Mouse (Mus musculus): Measurements from ENCODE around the gene Slco2a1. TPM values are rescaled to one million over a fixed set of nuclear protein-coding genes. Genes with fewer than 3 reads are reported as not detected.

Slco2a1 gene
- 15.2 and 18.8 TPM in 2 replicates for polyA plus RNA-seq (2015; fragmentation: Nextera tagmentation; extraction: Ambion mirVana)

DNA sequence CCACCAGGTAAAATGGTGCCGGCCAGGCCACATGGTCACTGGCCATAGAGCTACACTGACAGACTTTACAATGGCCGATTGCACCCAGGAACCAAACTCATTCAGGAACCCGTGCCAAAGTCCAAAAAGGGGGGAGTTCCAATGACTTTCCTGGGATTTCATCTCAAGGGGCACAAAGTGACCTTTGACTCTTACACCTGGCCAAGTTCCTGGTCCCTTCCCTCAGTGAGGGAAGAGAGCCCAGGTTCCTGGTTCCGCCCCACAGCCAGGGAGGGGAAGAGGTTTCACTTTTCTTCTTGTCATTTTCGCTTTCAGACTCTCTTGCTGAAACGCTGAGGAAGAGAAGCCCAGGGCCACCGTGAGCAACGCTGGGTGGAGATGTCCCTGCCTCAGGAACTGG lies at the start of gene Slco2a1:
TSS of gene Slco2a1 (plus strand) at position 251 of the 400 bp plus-strand sequence.
- Histone ChIP-seq H3K4me3 (ENCODE audit: low read length) (peak within 1 kb of the TSS; percentile 7; the same call in 1 of the 2 replicates), H3K4me2 (ENCODE audit: low read depth, low read length) (peak within 1 kb of the TSS; percentile 42), H3K9ac (ENCODE audit: low read depth, low read length) (no peak within 1 kb of the TSS), H3K4me1 (ENCODE audit: control insufficient read depth, insufficient read depth, low read length) (no peaks in the 10 kb centered on the region), H3K27me3 (replicated peaks; ENCODE audit: control insufficient read depth, insufficient read depth, low read length) (no peaks in the 10 kb centered on the region), H3K36me3 (ENCODE audit: control insufficient read depth, insufficient read depth, low read length) (no peaks in the 10 kb centered on the region), H3K9me3 (ENCODE audit: control insufficient read depth, low read length) (no peaks in the 10 kb centered on the region), H3K27ac (ENCODE audit: low read length) (0 out of 2 replicates have a peak within 1 kb of the TSS, but pooled peaks have one; percentile 4)
- WGBS, result 58% methylated on average over 8 of the region's 8 CpGs
- peak; percentile 91 for ATAC-seq

DNA sequence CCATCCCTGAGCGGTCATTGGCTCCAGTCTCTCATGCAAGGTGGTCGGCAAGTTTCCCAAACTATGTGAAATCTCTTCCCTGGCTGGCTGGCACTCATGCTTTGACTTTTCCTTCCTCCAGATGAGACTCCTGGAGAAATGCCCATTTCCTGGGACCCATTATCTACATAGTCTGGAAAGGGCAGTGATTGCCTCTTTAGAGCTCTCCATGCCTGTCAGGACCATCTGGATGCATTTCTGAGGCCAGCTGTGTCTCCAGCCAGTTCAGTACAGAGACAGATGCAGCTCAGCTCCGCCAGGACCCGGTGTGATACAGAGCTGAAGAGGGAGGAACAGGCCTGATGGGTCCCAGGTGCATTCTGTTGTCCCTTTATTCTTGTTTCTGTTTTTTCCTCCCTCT lies 46.3 kb upstream of the Slco2a1 start:
- H3K27me3 ChIP-seq (replicated peaks; ENCODE audit: control insufficient read depth, insufficient read depth, low read length), result no peaks in the 10 kb centered on the region
- no peak for ATAC-seq
- 75% methylated on average over 4 of the region's 4 CpGs for WGBS
- H3K9me3 ChIP-seq (ENCODE audit: control insufficient read depth, low read length), result no peaks in the 10 kb centered on the region
- no peak overlapping the region for H3K4me2 ChIP-seq (ENCODE audit: low read depth, low read length)
- H3K4me1 ChIP-seq (ENCODE audit: control insufficient read depth, insufficient read depth, low read length), result no peaks in the 10 kb centered on the region
- H3K27ac ChIP-seq (ENCODE audit: low read length), result no peak overlapping the region
- H3K36me3 ChIP-seq (ENCODE audit: control insufficient read depth, insufficient read depth, low read length), result no peaks in the 10 kb centered on the region
- no peak overlapping the region for H3K4me3 ChIP-seq (ENCODE audit: low read length)
- H3K9ac ChIP-seq (ENCODE audit: low read depth, low read length), result no peak overlapping the region

DNA sequence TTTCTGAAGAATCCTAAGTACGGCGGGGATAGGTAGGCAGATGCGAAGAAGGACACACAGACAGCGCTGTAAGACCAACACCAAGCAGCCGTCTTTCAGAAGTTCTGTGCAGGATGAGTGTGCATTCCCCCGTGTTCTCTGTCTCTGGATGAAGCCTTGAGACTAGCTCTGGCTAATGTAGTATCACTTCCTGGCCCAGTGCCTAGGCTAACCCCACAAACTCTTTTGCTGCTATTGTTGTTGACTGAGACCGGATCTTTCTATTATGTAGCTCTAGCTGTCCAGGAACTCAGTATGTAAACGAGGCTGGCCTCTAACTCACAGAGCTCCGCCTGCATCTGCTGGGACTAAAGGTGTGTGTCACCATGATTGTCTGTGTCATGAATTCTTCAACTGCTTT lies 43.6 kb upstream of the Slco2a1 start:
- H3K9me3 ChIP-seq (ENCODE audit: control insufficient read depth, low read length), result no peaks in the 10 kb centered on the region
- no peak overlapping the region for H3K4me3 ChIP-seq (ENCODE audit: low read length)
- H3K36me3 ChIP-seq (ENCODE audit: control insufficient read depth, insufficient read depth, low read length), result no peaks in the 10 kb centered on the region
- no peak overlapping the region for H3K9ac ChIP-seq (ENCODE audit: low read depth, low read length)
- H3K27me3 ChIP-seq (replicated peaks; ENCODE audit: control insufficient read depth, insufficient read depth, low read length), result no peaks in the 10 kb centered on the region
- no peaks in the 10 kb centered on the region for H3K4me1 ChIP-seq (ENCODE audit: control insufficient read depth, insufficient read depth, low read length)
- WGBS, result 84% methylated on average over 9 of the region's 9 CpGs
- no peak for ATAC-seq
- no peak overlapping the region for H3K27ac ChIP-seq (ENCODE audit: low read length)
- H3K4me2 ChIP-seq (ENCODE audit: low read depth, low read length), result no peak overlapping the region

DNA sequence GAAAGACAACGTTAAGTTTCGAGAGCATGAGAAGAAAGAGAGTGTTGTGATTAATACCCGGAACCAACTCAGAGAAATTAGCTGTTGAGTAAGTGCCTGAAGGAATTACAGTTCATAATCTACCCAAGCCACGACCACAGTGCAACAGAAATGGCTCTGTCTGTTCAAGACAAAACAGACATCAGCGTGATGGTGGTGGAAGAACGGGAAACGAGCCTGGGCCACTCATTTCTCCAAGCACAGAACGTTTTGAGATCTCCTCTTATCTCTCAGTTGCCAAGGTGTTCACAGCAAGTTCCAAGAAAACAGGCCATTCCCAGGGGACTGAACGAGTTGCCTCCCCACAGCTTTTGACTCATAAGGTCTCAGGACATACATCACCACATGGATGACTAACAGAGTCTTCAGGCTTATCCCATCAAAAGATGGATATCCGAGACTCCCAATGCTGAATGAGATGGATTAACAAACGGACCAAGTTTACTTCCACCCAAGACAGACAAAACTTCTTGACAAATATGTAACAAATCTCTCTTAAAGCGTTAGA lies 42.0 kb upstream of the Slco2a1 start:
- WGBS, result 83% methylated on average over 12 of the region's 12 CpGs

DNA sequence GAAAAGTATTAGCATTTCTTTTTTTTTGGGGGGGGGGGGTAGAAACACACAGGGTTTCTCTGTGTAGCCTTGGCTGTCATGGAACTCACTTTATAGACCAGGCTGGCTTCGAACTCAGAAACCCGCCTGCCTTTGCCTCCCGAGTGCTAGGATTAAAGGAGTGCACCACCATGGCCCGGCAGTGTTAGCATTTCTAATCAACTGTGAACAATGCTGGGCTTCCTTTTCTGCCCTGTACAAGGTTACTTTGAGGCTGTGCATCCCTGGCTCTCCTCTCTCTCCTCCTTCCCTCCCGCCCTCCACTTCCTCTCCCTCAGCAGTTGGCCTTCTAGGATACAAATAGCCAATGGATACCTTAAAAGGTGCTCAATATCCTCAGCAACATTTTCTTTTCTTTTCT lies 39.8 kb upstream of the Slco2a1 start:
- 84% methylated on average over 5 of the region's 5 CpGs for WGBS
- H3K9ac ChIP-seq (ENCODE audit: low read depth, low read length), result no peak overlapping the region
- H3K9me3 ChIP-seq (ENCODE audit: control insufficient read depth, low read length), result no peaks in the 10 kb centered on the region
- no peak overlapping the region for H3K4me2 ChIP-seq (ENCODE audit: low read depth, low read length)
- ATAC-seq, result no peak
- no peak overlapping the region for H3K4me3 ChIP-seq (ENCODE audit: low read length)
- H3K36me3 ChIP-seq (ENCODE audit: control insufficient read depth, insufficient read depth, low read length), result no peaks in the 10 kb centered on the region
- H3K27me3 ChIP-seq (replicated peaks; ENCODE audit: control insufficient read depth, insufficient read depth, low read length), result no peaks in the 10 kb centered on the region
- no peak overlapping the region for H3K27ac ChIP-seq (ENCODE audit: low read length)
- no peaks in the 10 kb centered on the region for H3K4me1 ChIP-seq (ENCODE audit: control insufficient read depth, insufficient read depth, low read length)

More for the DNA sequence above, 42.0 kb upstream of the Slco2a1 start:
- no peaks in the 10 kb centered on the region for H3K27me3 ChIP-seq (replicated peaks; ENCODE audit: control insufficient read depth, insufficient read depth, low read length)
- no peaks in the 10 kb centered on the region for H3K9me3 ChIP-seq (ENCODE audit: control insufficient read depth, low read length)
- H3K27ac ChIP-seq (ENCODE audit: low read length), result no peak overlapping the region
- no peak overlapping the region for H3K4me3 ChIP-seq (ENCODE audit: low read length)
- ATAC-seq, result no peak
- H3K9ac ChIP-seq (ENCODE audit: low read depth, low read length), result no peak overlapping the region
- no peaks in the 10 kb centered on the region for H3K36me3 ChIP-seq (ENCODE audit: control insufficient read depth, insufficient read depth, low read length)
- no peaks in the 10 kb centered on the region for H3K4me1 ChIP-seq (ENCODE audit: control insufficient read depth, insufficient read depth, low read length)
- no peak overlapping the region for H3K4me2 ChIP-seq (ENCODE audit: low read depth, low read length)

DNA sequence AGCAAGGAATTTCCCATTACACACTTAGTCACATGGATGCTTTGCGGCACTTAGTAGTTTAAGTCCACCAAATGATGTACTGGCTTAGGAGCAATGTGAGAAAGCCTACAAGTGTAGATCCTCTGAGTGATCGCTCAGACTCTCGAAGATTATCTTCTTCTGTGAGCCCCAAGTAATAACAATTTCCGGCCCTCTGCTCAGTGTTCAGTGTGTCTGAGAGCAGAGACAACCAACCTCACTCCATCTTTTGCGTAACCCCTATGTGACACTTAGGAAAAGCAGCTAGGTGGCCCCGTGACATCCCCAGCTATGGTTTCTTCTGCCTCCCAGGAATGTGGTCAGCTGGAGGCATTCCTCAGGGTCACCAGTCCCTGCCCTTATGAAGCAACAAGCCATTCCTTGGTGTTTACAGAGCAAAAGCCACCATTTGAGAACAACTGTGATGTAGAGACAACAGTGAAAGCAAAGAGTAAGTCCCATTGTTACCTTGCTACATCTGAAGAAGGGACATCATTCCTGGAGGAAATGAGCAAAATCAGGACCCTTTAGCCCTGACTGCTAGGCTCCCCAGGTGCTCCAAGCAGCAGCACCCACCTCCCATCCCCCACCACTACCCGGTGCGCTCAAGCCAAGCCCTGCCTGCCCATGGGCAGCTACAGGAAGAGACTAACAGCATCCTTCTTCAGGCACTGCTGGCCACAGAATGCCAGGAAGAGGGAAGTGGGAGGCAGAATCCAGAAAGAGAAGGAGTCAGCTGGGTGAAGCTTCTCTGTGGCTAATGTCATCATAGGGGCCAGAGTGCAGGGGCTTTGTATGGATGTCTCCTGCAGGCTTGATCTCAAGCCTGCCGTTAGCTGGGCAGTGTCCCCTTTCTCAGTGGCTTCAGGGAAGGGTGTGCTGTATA lies 37.2 kb upstream of the Slco2a1 start:
- Histone ChIP-seq H3K36me3 (ENCODE audit: control insufficient read depth, insufficient read depth, low read length) (no peaks in the 10 kb centered on the region), H3K9me3 (ENCODE audit: control insufficient read depth, low read length) (no peaks in the 10 kb centered on the region), H3K9ac (ENCODE audit: low read depth, low read length) (no peak overlapping the region), H3K4me2 (ENCODE audit: low read depth, low read length) (no peak overlapping the region), H3K4me3 (ENCODE audit: low read length) (no peak overlapping the region), H3K4me1 (ENCODE audit: control insufficient read depth, insufficient read depth, low read length) (no peaks in the 10 kb centered on the region), H3K27ac (ENCODE audit: low read length) (no peak overlapping the region), H3K27me3 (replicated peaks; ENCODE audit: control insufficient read depth, insufficient read depth, low read length) (no peaks in the 10 kb centered on the region)
- no peak for ATAC-seq
- WGBS, result 80% methylated on average over 9 of the region's 9 CpGs

DNA sequence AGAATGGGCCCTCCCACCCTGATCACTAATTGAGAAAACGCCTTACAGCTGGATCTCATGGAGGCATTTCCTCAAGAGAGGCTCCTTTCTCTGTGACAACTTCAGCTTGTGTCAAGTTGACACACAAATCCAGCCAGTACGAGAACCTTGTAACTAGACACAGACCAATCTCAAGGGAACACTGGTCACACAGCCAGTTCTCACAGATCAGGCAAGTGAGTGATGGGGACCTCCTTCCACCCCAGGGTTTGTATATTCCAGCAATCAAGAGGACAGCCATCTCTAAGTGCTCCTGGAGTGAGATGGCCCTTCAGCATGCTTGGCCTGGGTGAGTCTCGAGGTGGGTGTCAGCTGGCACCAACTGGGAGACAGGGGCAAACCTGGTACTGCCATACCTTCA lies 32.6 kb upstream of the Slco2a1 start:
- Histone ChIP-seq H3K4me3 (ENCODE audit: low read length) (no peak overlapping the region), H3K9me3 (ENCODE audit: control insufficient read depth, low read length) (no peaks in the 10 kb centered on the region), H3K9ac (ENCODE audit: low read depth, low read length) (no peak overlapping the region), H3K4me1 (ENCODE audit: control insufficient read depth, insufficient read depth, low read length) (no peaks in the 10 kb centered on the region), H3K27ac (ENCODE audit: low read length) (no peak overlapping the region), H3K27me3 (replicated peaks; ENCODE audit: control insufficient read depth, insufficient read depth, low read length) (no peaks in the 10 kb centered on the region), H3K36me3 (ENCODE audit: control insufficient read depth, insufficient read depth, low read length) (no peaks in the 10 kb centered on the region), H3K4me2 (ENCODE audit: low read depth, low read length) (no peak overlapping the region)
- ATAC-seq, result no peak
- WGBS, result 83% methylated on average over 3 of the region's 3 CpGs

DNA sequence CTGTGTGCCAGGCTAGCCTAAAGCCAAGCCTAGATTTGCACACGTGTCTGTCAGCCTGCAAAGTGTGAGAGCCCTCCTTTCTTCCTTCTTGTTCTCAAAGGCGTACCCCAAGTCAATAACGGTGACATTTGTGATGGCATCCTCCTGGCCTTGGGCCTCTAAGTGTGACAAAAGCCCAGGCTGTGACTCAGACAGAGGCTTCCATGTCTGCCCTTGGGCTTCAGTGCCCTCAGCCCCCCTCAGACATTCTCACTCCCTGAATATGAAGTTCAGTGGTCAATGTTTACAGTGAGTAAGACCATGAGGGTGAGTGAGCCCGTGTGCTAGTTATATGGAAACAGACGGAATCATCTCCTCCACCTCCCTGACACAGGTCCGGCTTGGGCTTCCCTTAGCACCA lies 29.8 kb upstream of the Slco2a1 start:
- WGBS, result 75% methylated on average over 6 of the region's 6 CpGs

DNA sequence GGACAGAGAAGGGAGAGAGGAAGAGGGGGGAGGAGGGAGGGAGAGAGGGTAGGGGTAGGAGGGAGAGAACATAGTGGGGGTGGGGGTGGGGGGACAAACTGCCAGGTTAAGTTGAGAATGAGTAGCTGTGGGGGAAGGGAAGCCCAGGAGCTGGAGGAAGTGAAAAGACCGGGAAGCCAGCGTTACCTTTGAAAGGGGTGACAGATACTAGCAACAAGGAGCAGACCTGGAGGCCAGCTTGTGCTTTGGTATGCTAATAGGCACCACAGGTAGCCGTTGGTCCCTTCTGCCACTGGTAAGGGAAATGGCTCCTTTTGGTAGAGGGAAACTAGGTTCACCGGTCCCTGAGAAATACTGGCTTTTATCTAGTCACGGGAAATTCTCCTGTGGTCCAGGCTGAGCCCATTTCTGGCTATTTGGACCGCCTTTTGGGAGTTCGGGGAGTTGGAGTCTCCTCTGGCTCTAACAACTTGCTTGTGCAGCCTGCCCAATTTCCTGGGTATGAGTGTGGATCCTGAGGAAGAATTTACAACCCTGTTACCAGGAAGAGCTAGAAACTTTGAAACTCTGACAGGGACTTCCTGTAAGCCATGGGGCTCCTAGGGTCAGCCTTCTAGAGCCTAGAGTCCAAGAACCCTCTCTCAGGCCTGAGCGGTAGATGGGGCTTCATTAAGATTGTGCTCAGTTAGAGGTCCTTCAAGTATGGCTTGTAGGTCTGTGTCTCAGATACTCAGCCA lies 27.0 kb upstream of the Slco2a1 start:
- Histone ChIP-seq H3K36me3 (ENCODE audit: control insufficient read depth, insufficient read depth, low read length) (no peaks in the 10 kb centered on the region), H3K27me3 (replicated peaks; ENCODE audit: control insufficient read depth, insufficient read depth, low read length) (no peaks in the 10 kb centered on the region), H3K4me3 (ENCODE audit: low read length) (no peak overlapping the region), H3K4me2 (ENCODE audit: low read depth, low read length) (no peak overlapping the region), H3K4me1 (ENCODE audit: control insufficient read depth, insufficient read depth, low read length) (peaks cover 7% of the 10 kb centered on the region; the same call in 1 of the 2 replicates), H3K27ac (ENCODE audit: low read length) (no peak overlapping the region), H3K9me3 (ENCODE audit: control insufficient read depth, low read length) (no peaks in the 10 kb centered on the region), H3K9ac (ENCODE audit: low read depth, low read length) (no peak overlapping the region)
- peak; percentile 56 for ATAC-seq
- WGBS, result 41% methylated on average over 8 of the region's 8 CpGs

More for the DNA sequence above, 29.8 kb upstream of the Slco2a1 start:
- Histone ChIP-seq H3K9me3 (ENCODE audit: control insufficient read depth, low read length) (no peaks in the 10 kb centered on the region), H3K4me2 (ENCODE audit: low read depth, low read length) (no peak overlapping the region), H3K4me3 (ENCODE audit: low read length) (no peak overlapping the region), H3K27ac (ENCODE audit: low read length) (no peak overlapping the region), H3K9ac (ENCODE audit: low read depth, low read length) (no peak overlapping the region), H3K27me3 (replicated peaks; ENCODE audit: control insufficient read depth, insufficient read depth, low read length) (no peaks in the 10 kb centered on the region), H3K36me3 (ENCODE audit: control insufficient read depth, insufficient read depth, low read length) (no peaks in the 10 kb centered on the region), H3K4me1 (ENCODE audit: control insufficient read depth, insufficient read depth, low read length) (peaks cover 7% of the 10 kb centered on the region; the same call in 1 of the 2 replicates)
- no peak for ATAC-seq
